Mouse (Mus musculus): Measurements from ENCODE around the gene Pdap1.

- TF ChIP-seq POLR2A (IDR thresholded peaks at IDR 0.05; ENCODE audit: borderline replicate concordance, control insufficient read depth, low read depth, low read length) (peak; percentile 67; the same call in 1 of the 2 replicates), CTCF (IDR thresholded peaks at IDR 0.05; ENCODE audit: control insufficient read depth, insufficient read depth, low read length) (no peak)
Measured at GRCm38 (mm10) chr5:145166536-145167305, 26.7 kb upstream of the Pdap1 start, which contains the start of the genes Ptcd1 and Cpsf4.
